Mouse (Mus musculus): ENCODE data around the gene Vtcn1. TPM values are rescaled to one million over a fixed set of nuclear protein-coding genes. Genes with fewer than 3 reads are reported as not detected.
"Not testable (repeated sequence)": the region's sequence is repeated elsewhere in the genome, so short reads cannot be mapped to it uniquely, and the experiment has no call there.

Gene Vtcn1
- polyA plus RNA-seq, 1 experiment from 2014 or later: 0.81 TPM

DNA sequence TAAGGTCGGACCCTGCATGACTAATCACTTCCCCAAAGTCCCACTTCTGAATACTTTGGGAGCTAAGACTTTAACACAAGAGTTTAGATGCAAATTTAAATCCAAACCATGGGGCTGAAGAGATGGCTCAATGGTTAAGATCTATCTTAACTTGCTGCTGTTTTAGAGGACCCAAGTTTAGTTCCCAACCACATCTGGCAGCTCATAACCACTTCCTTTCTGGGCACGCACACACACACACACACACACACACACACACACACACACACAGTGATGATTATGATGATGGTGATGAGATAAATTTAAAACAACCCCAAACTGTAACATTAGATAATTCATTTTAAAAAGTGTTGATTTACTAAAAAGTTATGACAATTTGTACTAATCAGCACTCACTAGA, 13.4 kb upstream of the Vtcn1 start:
- ATAC-seq (no peak), DNase-seq (ENCODE audit: low spot score) (no peak)
- Histone ChIP-seq H3K27ac (ENCODE audit: low read length) (no peak overlapping the region), H3K4me3 (ENCODE audit: low read depth, low read length) (no peak overlapping the region), H3K9ac (replicated peaks; ENCODE audit: low read depth) (no peak overlapping the region), H3K36me3 (ENCODE audit: insufficient read depth, low read length) (no peaks in the 10 kb centered on the region), H3K4me2 (replicated peaks; ENCODE audit: low read depth, low read length) (no peak overlapping the region), H3K27me3 (replicated peaks; ENCODE audit: insufficient read depth, low read length) (no peaks in the 10 kb centered on the region), H3K9me3 (ENCODE audit: low read length) (no peaks in the 10 kb centered on the region), H3K4me1 (ENCODE audit: insufficient read depth, low read depth, low read length) (no peaks in the 10 kb centered on the region)
- 84% methylated on average over 2 of the region's 2 CpGs for WGBS
- no peak for TF ChIP-seq CTCF (IDR thresholded peaks at IDR 0.05)
- no peak for TF ChIP-seq EP300 (IDR thresholded peaks at IDR 0.05)

DNA sequence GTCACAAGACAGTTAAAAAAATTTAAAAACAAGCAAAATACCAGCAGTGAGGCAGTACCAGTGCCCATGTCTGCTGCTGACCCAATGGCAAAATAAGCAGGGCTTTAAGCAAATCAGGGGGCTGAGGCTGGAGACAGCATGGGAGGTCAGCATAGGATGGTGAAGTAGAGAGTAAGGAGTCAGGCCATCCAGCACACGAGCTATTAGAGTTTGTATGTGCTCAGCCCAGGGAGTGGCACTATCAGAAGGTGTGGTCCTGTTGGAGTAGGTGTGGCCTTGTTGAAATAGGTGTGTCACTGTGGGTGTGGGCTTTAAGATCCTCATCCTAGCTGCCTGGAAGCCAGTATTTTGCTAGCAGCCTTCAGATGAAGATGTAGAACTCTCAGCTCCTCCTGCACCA, 9.8 kb upstream of the Vtcn1 start:
- not testable (repeated sequence) for H3K27me3 ChIP-seq (replicated peaks; ENCODE audit: insufficient read depth, low read length); ATAC-seq; H3K9me3 ChIP-seq (ENCODE audit: low read length); H3K4me1 ChIP-seq (ENCODE audit: insufficient read depth, low read depth, low read length); H3K27ac ChIP-seq (ENCODE audit: low read length); H3K4me3 ChIP-seq (ENCODE audit: low read depth, low read length); DNase-seq (ENCODE audit: low spot score); H3K4me2 ChIP-seq (replicated peaks; ENCODE audit: low read depth, low read length); H3K36me3 ChIP-seq (ENCODE audit: insufficient read depth, low read length); H3K9ac ChIP-seq (replicated peaks; ENCODE audit: low read depth)
- 53% methylated on average over 1 of the region's 1 CpGs for WGBS

DNA sequence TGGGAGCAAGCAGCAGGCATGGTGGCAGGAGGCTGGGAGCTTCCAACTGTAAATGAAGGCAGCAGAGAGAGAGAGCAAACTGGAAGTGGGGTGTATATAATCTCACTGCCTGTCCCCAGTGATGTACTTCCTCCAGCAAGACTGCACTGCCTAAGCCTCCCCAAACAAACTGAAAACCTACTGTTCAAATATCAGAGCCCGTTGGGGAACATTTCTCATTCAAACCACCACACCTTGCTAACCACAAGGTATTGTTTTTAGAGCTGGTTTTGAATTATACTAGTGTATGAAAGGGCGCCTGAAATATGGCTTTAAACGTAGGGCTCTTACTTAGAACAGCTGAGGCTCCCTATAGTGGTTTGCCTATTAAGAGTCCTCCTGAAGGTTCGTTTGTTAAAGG, 6.5 kb upstream of the Vtcn1 start:
- 0 out of 2 replicates have a peak, but pooled peaks have one; percentile 23 for ATAC-seq
- H3K27ac ChIP-seq (ENCODE audit: low read length): no peak overlapping the region
- DNase-seq (ENCODE audit: low spot score): peak; percentile 22

DNA sequence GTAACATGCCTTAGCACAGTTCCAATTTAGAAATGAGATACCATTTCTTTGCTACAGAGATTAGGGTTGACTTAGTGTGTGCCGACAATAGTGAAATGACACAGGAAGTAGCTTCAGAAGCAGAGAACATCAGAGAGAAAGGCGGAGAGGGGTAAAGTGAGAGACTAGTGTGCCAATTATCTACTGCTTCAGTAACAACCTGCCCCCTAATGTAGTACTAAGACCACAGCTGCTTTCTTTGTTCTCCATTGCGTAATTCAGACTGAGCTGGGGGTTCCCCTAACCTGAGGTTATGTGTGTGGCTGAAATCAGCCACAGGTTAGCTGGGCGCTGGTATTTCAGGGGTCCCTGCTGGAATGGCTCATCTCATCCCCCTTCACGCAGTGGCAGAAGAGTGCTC, 5.7 kb upstream of the Vtcn1 start:
- DNase-seq (ENCODE audit: low spot score) (no peak), ATAC-seq (no peak)
- TF ChIP-seq CTCF (IDR thresholded peaks at IDR 0.05): no peak
- no peak for TF ChIP-seq EP300 (IDR thresholded peaks at IDR 0.05)

More for the DNA sequence above, 6.5 kb upstream of the Vtcn1 start:
- Histone ChIP-seq H3K4me3 (ENCODE audit: low read depth, low read length) (no peak overlapping the region), H3K36me3 (ENCODE audit: insufficient read depth, low read length) (no peaks in the 10 kb centered on the region), H3K4me2 (replicated peaks; ENCODE audit: low read depth, low read length) (no peak overlapping the region), H3K9ac (replicated peaks; ENCODE audit: low read depth) (no peak overlapping the region), H3K4me1 (ENCODE audit: insufficient read depth, low read depth, low read length) (no peaks in the 10 kb centered on the region), H3K27me3 (replicated peaks; ENCODE audit: insufficient read depth, low read length) (no peaks in the 10 kb centered on the region), H3K9me3 (ENCODE audit: low read length) (no peaks in the 10 kb centered on the region)
- TF ChIP-seq CTCF (IDR thresholded peaks at IDR 0.05) (no peak), EP300 (IDR thresholded peaks at IDR 0.05) (no peak)
- 52% methylated on average over 4 of the region's 4 CpGs for WGBS

DNA sequence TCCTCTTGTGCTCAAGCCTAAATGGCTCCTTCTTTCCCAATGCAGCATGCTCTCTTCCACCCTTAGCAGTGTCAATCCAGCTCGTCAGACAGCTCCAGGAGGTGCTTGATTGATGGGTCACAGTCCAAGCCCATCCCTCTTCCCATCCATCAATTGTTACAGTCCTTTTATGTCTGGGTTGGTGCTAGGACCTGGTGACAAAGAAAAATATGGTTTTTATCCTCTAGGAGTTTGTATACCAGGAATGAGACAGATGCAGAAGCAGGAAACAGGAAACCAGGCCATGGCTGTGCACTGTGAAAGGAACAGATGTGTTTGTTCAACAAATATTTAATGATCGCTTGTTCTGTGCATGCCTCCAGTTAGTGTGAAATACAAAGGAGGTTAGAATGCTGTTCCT, 4.4 kb upstream of the Vtcn1 start:
- DNase-seq (ENCODE audit: low spot score): no peak
- no peaks in the 10 kb centered on the region for H3K4me1 ChIP-seq (ENCODE audit: insufficient read depth, low read depth, low read length)
- H3K36me3 ChIP-seq (ENCODE audit: insufficient read depth, low read length): no peaks in the 10 kb centered on the region
- ATAC-seq: peak; percentile 43; the same call in 1 of the 2 replicates
- 15% methylated on average over 2 of the region's 2 CpGs for WGBS
- no peaks in the 10 kb centered on the region for H3K9me3 ChIP-seq (ENCODE audit: low read length)
- H3K27me3 ChIP-seq (replicated peaks; ENCODE audit: insufficient read depth, low read length): no peaks in the 10 kb centered on the region
- H3K27ac ChIP-seq (ENCODE audit: low read length): no peak overlapping the region
- no peak overlapping the region for H3K4me2 ChIP-seq (replicated peaks; ENCODE audit: low read depth, low read length)
- no peak overlapping the region for H3K9ac ChIP-seq (replicated peaks; ENCODE audit: low read depth)
- TF ChIP-seq CTCF (IDR thresholded peaks at IDR 0.05): no peak
- no peak for TF ChIP-seq EP300 (IDR thresholded peaks at IDR 0.05)
- H3K4me3 ChIP-seq (ENCODE audit: low read depth, low read length): no peak overlapping the region

More for the DNA sequence above, 5.7 kb upstream of the Vtcn1 start:
- Histone ChIP-seq H3K9ac (replicated peaks; ENCODE audit: low read depth) (no peak overlapping the region), H3K27me3 (replicated peaks; ENCODE audit: insufficient read depth, low read length) (no peaks in the 10 kb centered on the region), H3K27ac (ENCODE audit: low read length) (no peak overlapping the region), H3K9me3 (ENCODE audit: low read length) (no peaks in the 10 kb centered on the region), H3K4me3 (ENCODE audit: low read depth, low read length) (no peak overlapping the region), H3K4me2 (replicated peaks; ENCODE audit: low read depth, low read length) (no peak overlapping the region), H3K36me3 (ENCODE audit: insufficient read depth, low read length) (no peaks in the 10 kb centered on the region), H3K4me1 (ENCODE audit: insufficient read depth, low read depth, low read length) (no peaks in the 10 kb centered on the region)
- 91% methylated on average over 5 of the region's 5 CpGs for WGBS

DNA sequence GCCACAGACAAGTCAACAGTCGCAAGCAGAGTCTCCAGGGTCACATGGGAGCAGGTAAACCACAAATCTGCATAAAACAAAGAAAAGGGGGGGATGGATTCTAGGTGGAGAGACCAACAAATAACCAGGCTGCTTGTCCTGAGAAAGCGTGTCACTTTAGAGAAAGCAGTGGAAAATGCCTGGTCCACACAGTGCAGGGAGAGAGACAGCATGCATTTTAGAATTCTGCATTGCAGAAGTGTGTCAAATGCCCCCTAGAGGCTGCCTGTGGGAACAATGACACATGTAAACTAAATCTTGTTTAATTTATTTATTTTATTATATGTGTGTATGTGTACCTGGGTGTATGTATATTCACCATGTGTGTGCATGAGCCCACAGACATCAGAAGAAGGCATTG, 4.0 kb upstream of the Vtcn1 start:
- no peak overlapping the region for H3K4me3 ChIP-seq (ENCODE audit: low read depth, low read length)
- no peak overlapping the region for H3K9ac ChIP-seq (replicated peaks; ENCODE audit: low read depth)
- no peaks in the 10 kb centered on the region for H3K9me3 ChIP-seq (ENCODE audit: low read length)
- no peak overlapping the region for H3K4me2 ChIP-seq (replicated peaks; ENCODE audit: low read depth, low read length)
- WGBS: 22% methylated on average over 2 of the region's 2 CpGs
- H3K36me3 ChIP-seq (ENCODE audit: insufficient read depth, low read length): no peaks in the 10 kb centered on the region
- peak; percentile 62 for DNase-seq (ENCODE audit: low spot score)
- ATAC-seq: peak; percentile 14; the same call in 1 of the 2 replicates
- TF ChIP-seq CTCF (IDR thresholded peaks at IDR 0.05): peak; percentile 65
- no peak for TF ChIP-seq EP300 (IDR thresholded peaks at IDR 0.05)
- no peaks in the 10 kb centered on the region for H3K27me3 ChIP-seq (replicated peaks; ENCODE audit: insufficient read depth, low read length)
- no peaks in the 10 kb centered on the region for H3K4me1 ChIP-seq (ENCODE audit: insufficient read depth, low read depth, low read length)
- no peak overlapping the region for H3K27ac ChIP-seq (ENCODE audit: low read length)

DNA sequence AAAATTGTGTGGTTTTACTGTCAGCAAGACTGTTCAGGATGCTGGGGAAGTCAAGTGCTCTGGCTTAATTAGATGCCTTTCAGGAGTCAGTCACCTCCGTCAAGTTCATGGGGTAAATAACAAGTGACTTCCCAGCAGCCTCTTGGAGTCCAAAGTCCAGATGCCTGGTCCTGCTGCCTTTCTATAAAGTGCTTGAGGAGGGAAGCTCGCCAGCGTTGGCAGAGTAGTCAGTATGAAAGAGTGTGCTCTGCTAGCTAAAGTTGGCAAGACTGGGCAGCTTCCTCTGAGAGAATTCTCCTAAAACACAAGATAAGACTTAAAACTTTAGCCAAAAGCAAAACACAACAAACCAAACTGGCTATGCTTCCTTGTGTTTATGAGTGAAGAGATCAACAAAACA, 18.5 kb downstream of the Vtcn1 start:
- no peaks in the 10 kb centered on the region for H3K4me1 ChIP-seq (ENCODE audit: insufficient read depth, low read depth, low read length)
- no peak overlapping the region for H3K9ac ChIP-seq (replicated peaks; ENCODE audit: low read depth)
- H3K4me2 ChIP-seq (replicated peaks; ENCODE audit: low read depth, low read length): no peak overlapping the region
- TF ChIP-seq CTCF (IDR thresholded peaks at IDR 0.05): no peak
- TF ChIP-seq EP300 (IDR thresholded peaks at IDR 0.05): no peak
- H3K27ac ChIP-seq (ENCODE audit: low read length): no peak overlapping the region
- DNase-seq (ENCODE audit: low spot score) (no peak), ATAC-seq (no peak)
- H3K27me3 ChIP-seq (replicated peaks; ENCODE audit: insufficient read depth, low read length): no peaks in the 10 kb centered on the region
- WGBS: 54% methylated on average over 3 of the region's 3 CpGs
- H3K9me3 ChIP-seq (ENCODE audit: low read length): no peaks in the 10 kb centered on the region
- no peaks in the 10 kb centered on the region for H3K36me3 ChIP-seq (ENCODE audit: insufficient read depth, low read length)
- H3K4me3 ChIP-seq (ENCODE audit: low read depth, low read length): no peak overlapping the region
